20 mouse cellular contexts compared by ENCODE assay signal in the genomic region with DNA sequence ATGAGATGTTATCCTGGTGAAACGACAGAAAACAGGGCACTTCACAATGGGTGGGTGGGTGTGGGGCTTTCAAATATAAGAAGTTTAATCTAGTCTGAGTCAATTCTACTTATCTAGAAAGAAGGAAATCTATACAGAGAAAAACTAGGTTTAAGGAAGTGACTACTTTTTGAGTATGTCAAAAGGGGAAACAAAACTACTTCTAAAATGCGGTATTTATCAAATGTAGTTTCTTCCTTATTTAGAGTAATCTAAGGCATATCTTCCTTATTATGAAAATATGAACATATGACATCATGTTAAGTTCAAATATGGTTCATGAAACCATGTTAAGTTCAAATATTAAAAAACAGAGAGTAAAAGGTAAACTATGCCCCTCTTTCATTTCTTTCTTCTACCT. TPM values are rescaled to one million over a fixed set of nuclear protein-coding genes. Genes with fewer than 3 reads are reported as not detected.
DNase-seq lines count a peak whose midpoint lies in the region; ATAC-seq and TF ChIP-seq lines count a peak whose summit lies in the region.
"Had no signal": no experiment of that assay in that cellular context is flagged by ENCODE, and none has a peak within 500 bp of the region (broad histone marks: within the 10 kb centered on the region; RNA-seq: fewer than 3 reads in every experiment).

No protein-coding gene starts in this region.

- H3K4me3 ChIP-seq in liver, adult 2 months (ENCODE audit: insufficient read depth, low read depth, low read length): no peak overlapping the region
- H3K4me3 ChIP-seq in liver, embryonic 11.5 days (ENCODE audit: low read depth, low read length): no peak overlapping the region
- no peak overlapping the region for H3K4me3 ChIP-seq in MEL (ENCODE audit: control insufficient read depth in 1 of 2, insufficient read depth in 1 of 2, low read depth in 2 of 2, low read length in 2 of 2)
- H3K4me3 ChIP-seq in hindbrain, embryonic 16.5 days (ENCODE audit: low read length): no peak overlapping the region
- H3K4me3 ChIP-seq: embryonic facial prominence, embryonic 13.5 days; heart, adult 2 months; hindbrain, embryonic 15.5 days had no signal

- TF ChIP-seq RAD21 in MEL (IDR thresholded peaks at IDR 0.05; ENCODE audit: low read depth, low read length): no peak

- no peaks in the 10 kb centered on the region for H3K79me2 ChIP-seq in liver, adult 2 months (ENCODE audit: control insufficient read depth, insufficient read depth, low read length)
- H3K79me2 ChIP-seq in MEL (ENCODE audit: control insufficient read depth, insufficient read depth, low read length, poor library complexity): no peaks in the 10 kb centered on the region

- H3K27me3 ChIP-seq in liver, adult 2 months (ENCODE audit: control insufficient read depth, insufficient read depth, low read length): no peaks in the 10 kb centered on the region
- H3K27me3 ChIP-seq in liver, embryonic 11.5 days (replicated peaks; ENCODE audit: control insufficient read depth, insufficient read depth, low read length): no peaks in the 10 kb centered on the region
- H3K27me3 ChIP-seq in MEL (ENCODE audit: control insufficient read depth in 1 of 2, insufficient read depth in 2 of 2, low read length in 2 of 2): no peaks in the 10 kb centered on the region
- H3K27me3 ChIP-seq in hindbrain, embryonic 16.5 days (replicated peaks; ENCODE audit: control insufficient read depth, insufficient read depth, low read length): no peaks in the 10 kb centered on the region
- H3K27me3 ChIP-seq: embryonic facial prominence, embryonic 13.5 days; hindbrain, embryonic 15.5 days had no signal

- no peak for ATAC-seq in liver, embryonic 11.5 days (replicated peaks; ENCODE audit: low FRiP score)
- ATAC-seq in granulocyte monocyte progenitor cell, adult 5-6 weeks (replicated peaks; ENCODE audit: poor library complexity, severe bottlenecking): peak; percentile 96
- peak; percentile 68 for ATAC-seq in monocyte, adult 5-6 weeks (replicated peaks; ENCODE audit: insufficient number of reproducible peaks, low FRiP score, low TSS enrichment, poor library complexity, severe bottlenecking)
- no peak for ATAC-seq in hindbrain, embryonic 16.5 days
- ATAC-seq: CD4-positive, CD25-positive, alpha-beta regulatory T cell, adult 4 months; forebrain, embryonic 14.5 days; inflammation-experienced regulatory T-cells, adult 6 months; intestine, postnatal 0 days had no signal

- H3K4me2 ChIP-seq in liver, embryonic 11.5 days: no peak overlapping the region
- H3K4me2 ChIP-seq in hindbrain, embryonic 16.5 days (ENCODE audit: low read length): no peak overlapping the region
- H3K4me2 ChIP-seq: embryonic facial prominence, embryonic 13.5 days; heart, embryonic 11.5 days; hindbrain, embryonic 15.5 days had no signal

- 72% methylated on average over 2 of the region's 2 CpGs for WGBS in liver, adult 2 months
- WGBS in liver, embryonic 11.5 days: 69% methylated on average over 2 of the region's 2 CpGs
- 81% methylated on average over 2 of the region's 2 CpGs for WGBS in hindbrain, embryonic 16.5 days

- no peak overlapping the region for H3K9ac ChIP-seq in liver, adult 2 months (ENCODE audit: low read depth, low read length)
- H3K9ac ChIP-seq in liver, embryonic 11.5 days (ENCODE audit: low read depth, low read length): no peak overlapping the region
- no peak overlapping the region for H3K9ac ChIP-seq in MEL (ENCODE audit: control insufficient read depth, low read depth, low read length, poor library complexity, severe bottlenecking)
- no peak overlapping the region for H3K9ac ChIP-seq in hindbrain, embryonic 16.5 days (ENCODE audit: low read depth, low read length)
- H3K9ac ChIP-seq: embryonic facial prominence, embryonic 13.5 days; hindbrain, embryonic 15.5 days had no signal

- no peak overlapping the region for H3K27ac ChIP-seq in liver, adult 2 months (replicated peaks; ENCODE audit: insufficient read depth, low read depth, low read length)
- no peak overlapping the region for H3K27ac ChIP-seq in liver, embryonic 11.5 days (ENCODE audit: low read depth, low read length)
- H3K27ac ChIP-seq in MEL (ENCODE audit: control insufficient read depth, low read depth, low read length): no peak overlapping the region
- no peak overlapping the region for H3K27ac ChIP-seq in hindbrain, embryonic 16.5 days (ENCODE audit: low read depth, low read length)
- H3K27ac ChIP-seq: heart, adult 2 months; hindbrain, embryonic 15.5 days had no signal

- TF ChIP-seq EP300 in MEL (IDR thresholded peaks at IDR 0.05; ENCODE audit: low read depth in 1 of 2, low read length in 2 of 2): no peak

- DNase-seq in liver, adult 2 months (ENCODE audit: extremely low read depth, low read depth, low spot score): peak; percentile 16
- no peak for DNase-seq in liver, embryonic 11.5 days (ENCODE audit: low spot score)
- DNase-seq in MEL (ENCODE audit: low read depth, low spot score): peak; percentile 10
- no peak for DNase-seq in B cell, adult 2 months
- no peak for DNase-seq in embryo, embryonic 10 days (ENCODE audit: low spot score)
- DNase-seq: adrenal gland, adult 2 months; adrenal gland, postnatal 25 days; cerebellum, adult 8-10 months; gastrocnemius, postnatal 36 days; heart, adult 2 months had no signal

- TF ChIP-seq POLR2A in liver, adult 2 months (IDR thresholded peaks at IDR 0.05; ENCODE audit: extremely low read depth, insufficient read depth, low read length): no peak
- no peak for TF ChIP-seq POLR2A in MEL (IDR thresholded peaks at IDR 0.05; ENCODE audit: control insufficient read depth in 1 of 2, insufficient read depth in 1 of 2, low read depth in 1 of 2, low read length in 2 of 2, poor library complexity in 1 of 2)

- no peak for TF ChIP-seq CTCF in liver, adult 2 months (IDR thresholded peaks at IDR 0.05; ENCODE audit: low read depth, low read length)
- no peak for TF ChIP-seq CTCF in MEL (IDR thresholded peaks at IDR 0.05 in 2 of 3, conservative IDR thresholded peaks at IDR 0.05 in 1 of 3; ENCODE audit: control insufficient read depth in 1 of 3, insufficient read depth in 1 of 3, low read depth in 2 of 3, low read length in 3 of 3, poor library complexity in 1 of 3, severe bottlenecking in 1 of 3)

- H3K36me3 ChIP-seq in liver, adult 2 months (ENCODE audit: control insufficient read depth, insufficient read depth, low read length): no peaks in the 10 kb centered on the region
- H3K36me3 ChIP-seq in liver, embryonic 11.5 days (ENCODE audit: control insufficient read depth, insufficient read depth, low read length): no peaks in the 10 kb centered on the region
- no peaks in the 10 kb centered on the region for H3K36me3 ChIP-seq in MEL (ENCODE audit: control insufficient read depth in 1 of 2, insufficient read depth in 2 of 2, low read length in 2 of 2)
- no peaks in the 10 kb centered on the region for H3K36me3 ChIP-seq in hindbrain, embryonic 16.5 days (ENCODE audit: control insufficient read depth, insufficient read depth, low read length)
- H3K36me3 ChIP-seq: embryonic facial prominence, embryonic 13.5 days; hindbrain, embryonic 15.5 days had no signal

- no peaks in the 10 kb centered on the region for H3K4me1 ChIP-seq in liver, adult 2 months (ENCODE audit: control insufficient read depth, insufficient read depth, low read length)
- no peaks in the 10 kb centered on the region for H3K4me1 ChIP-seq in liver, embryonic 11.5 days (replicated peaks; ENCODE audit: control insufficient read depth, insufficient read depth, low read length)
- H3K4me1 ChIP-seq in MEL (ENCODE audit: control insufficient read depth in 1 of 2, insufficient read depth in 2 of 2, low read length in 2 of 2): no peaks in the 10 kb centered on the region
- H3K4me1 ChIP-seq in hindbrain, embryonic 16.5 days (ENCODE audit: control insufficient read depth, insufficient read depth, low read depth, low read length): no peaks in the 10 kb centered on the region
- H3K4me1 ChIP-seq: embryonic facial prominence, embryonic 13.5 days; hindbrain, embryonic 15.5 days had no signal

- no peaks in the 10 kb centered on the region for H3K9me3 ChIP-seq in liver, embryonic 11.5 days (ENCODE audit: control insufficient read depth, low read length)
- no peaks in the 10 kb centered on the region for H3K9me3 ChIP-seq in MEL (replicated peaks; ENCODE audit: insufficient read depth, low read length)
- no peaks in the 10 kb centered on the region for H3K9me3 ChIP-seq in hindbrain, embryonic 16.5 days (ENCODE audit: control insufficient read depth, low read length)
- H3K9me3 ChIP-seq: embryonic facial prominence, embryonic 13.5 days; hindbrain, embryonic 15.5 days had no signal

TF ChIP-seq in MEL, 35 proteins besides CTCF, POLR2A, EP300 and RAD21:
- TF ChIP-seq MYB (IDR thresholded peaks at IDR 0.05; ENCODE audit: low read depth, low read length) (no peak), ELF1 (IDR thresholded peaks at IDR 0.05; ENCODE audit: low read depth, low read length) (no peak), ZNF384 (IDR thresholded peaks at IDR 0.05; ENCODE audit: low read depth, low read length) (no peak)

RNA-seq across cellular contexts. Expression of gene Dab2, which starts 4.2 kb away (rescaled TPM):
- total RNA-seq in liver, adult 2 months (2014; rRNA removed): 7.9 and 8.9 TPM in 2 replicates
- 4.2 and 8.1 TPM in 2 replicates for polyA plus RNA-seq in liver, adult 2 months (2012; rRNA removed)
- polyA plus RNA-seq in liver, embryonic 11.5 days (2014; fragmentation: Nextera tagmentation; extraction: Ambion mirVana): 37.6 and 43.2 TPM in 2 replicates
- total RNA-seq in MEL (2012; rRNA removed): not detected in 2 replicates
- polyA plus RNA-seq in MEL (2012; ENCODE audit: insufficient read depth in 1 of 2, insufficient read length in 2 of 2, low read depth in 1 of 2, low replicate concordance in 2 of 2, missing spikeins in 1 of 2): not detected
- total RNA-seq in granulocyte monocyte progenitor cell, adult 5-6 weeks (2014; fragmentation: Nextera tagmentation): 1.7 and 5.2 TPM in 2 replicates
- total RNA-seq in granulocyte monocyte progenitor cell, adult 5-6 weeks (2017): 0.90 and 1.1 TPM in 2 replicates
- 0.19 to 0.53 TPM (median 0.29 TPM) in 3 replicates for total RNA-seq in monocyte, adult 5-6 weeks (2017)
- polyA plus RNA-seq in hindbrain, embryonic 16.5 days (2015; fragmentation: Nextera tagmentation; extraction: Ambion mirVana): 16.2 and 26.1 TPM in 2 replicates
- polyA plus RNA-seq: CD4-positive, CD25-positive, alpha-beta regulatory T cell, adult 4 months had no signal

Comparison
In these comparisons a context has a peak if more than half of its experiments do, and no peak if none do; other contexts are left out.
1. DNase-seq: peak in liver, adult 2 months (single experiment) and MEL (single experiment); none in liver, embryonic 11.5 days (single experiment), B cell, adult 2 months (0 of 2) and embryo, embryonic 10 days (single experiment).
2. ATAC-seq: peak in granulocyte monocyte progenitor cell, adult 5-6 weeks (single experiment) and monocyte, adult 5-6 weeks (single experiment); none in liver, embryonic 11.5 days (single experiment) and hindbrain, embryonic 16.5 days (single experiment).